Mouse (Mus musculus): ENCODE measurements at regions not wholly inside any gene's neighbourhood (a gene's known extent, or its start where the extent isn't known, plus 50 kb on each side); places are given as distances from the start of the nearest gene placed in this dataset.

DNA sequence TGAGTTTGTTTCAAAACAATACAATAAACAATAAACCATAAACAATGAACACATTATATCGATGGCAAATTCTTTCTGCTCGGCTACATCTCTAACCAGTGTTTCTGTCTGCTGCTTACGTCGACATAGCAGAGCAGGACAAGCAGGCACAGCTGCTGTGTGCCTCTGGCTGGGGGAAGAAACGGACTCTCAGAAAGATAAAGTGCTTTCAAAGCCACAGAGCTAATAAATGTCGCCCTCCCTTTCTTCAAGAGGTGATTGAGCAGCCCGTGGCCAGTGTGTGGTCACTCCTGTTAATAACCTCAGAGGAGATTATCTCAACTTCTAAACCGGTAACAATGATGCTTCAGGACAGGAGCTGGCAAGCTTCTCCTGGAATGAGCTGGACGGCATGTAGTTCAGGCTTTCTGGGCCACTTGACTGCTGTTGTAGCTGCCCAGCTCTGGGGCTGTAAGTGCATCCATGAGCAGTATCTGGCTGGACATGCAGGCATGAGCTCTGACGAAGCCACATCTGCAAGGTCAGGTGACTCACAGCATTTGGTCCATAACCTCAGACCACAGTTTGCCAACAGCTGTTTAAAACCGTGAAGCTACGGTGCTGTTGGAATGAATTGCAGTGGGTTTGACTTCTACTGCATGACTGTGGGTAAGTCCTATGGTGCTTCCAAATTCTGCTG is 55.6 kb downstream of the Evx1 start:
- peak; percentile 48 for DNase-seq

DNA sequence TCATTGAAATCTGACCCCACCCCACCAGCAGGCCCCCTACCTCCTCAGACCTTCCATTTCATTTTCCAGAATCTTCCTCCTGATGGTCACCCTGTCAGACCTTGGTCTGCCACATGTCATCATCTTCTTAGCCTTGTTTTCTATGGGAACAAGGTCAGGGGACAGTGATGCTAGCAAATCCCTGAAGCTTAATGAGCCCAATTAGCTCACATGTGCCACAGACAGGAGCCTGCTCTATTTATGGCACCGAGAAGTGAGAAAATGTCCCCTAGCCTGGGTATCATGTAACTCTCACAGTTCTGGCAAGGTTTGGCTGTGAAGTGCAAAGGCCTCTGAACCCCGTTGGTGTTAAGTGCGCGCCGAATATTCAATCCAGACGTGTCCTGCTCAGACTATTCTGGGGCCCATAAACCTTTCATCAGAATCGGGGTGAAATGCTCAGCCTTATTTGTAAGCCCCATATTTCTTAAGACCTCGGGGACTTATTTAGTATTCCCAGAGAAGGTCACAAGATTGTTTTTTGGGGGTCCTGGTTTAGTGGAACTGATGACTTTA is 57.6 kb downstream of the Evx1 start:
- DNase-seq: no peak

DNA sequence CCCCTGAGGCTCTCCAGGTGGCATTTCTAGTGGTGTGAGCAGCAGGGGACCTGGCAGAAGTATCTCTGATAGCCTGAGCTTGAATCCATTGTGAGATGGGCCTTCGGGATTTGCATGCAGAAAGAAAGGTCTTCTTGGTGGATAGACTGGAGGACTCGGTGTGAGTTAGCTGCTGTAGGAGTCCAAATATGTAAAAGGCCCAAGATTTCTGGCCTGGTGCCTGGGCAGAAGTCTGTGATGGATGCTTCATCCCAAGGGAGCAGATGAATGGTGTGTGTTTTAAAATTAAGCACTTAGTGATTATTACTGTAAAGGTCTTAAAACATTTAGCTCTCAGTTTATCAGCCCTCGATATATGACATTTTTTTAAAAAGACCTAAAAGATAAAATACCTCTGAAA is 65.8 kb downstream of the Evx1 start:
- no peak for DNase-seq

DNA sequence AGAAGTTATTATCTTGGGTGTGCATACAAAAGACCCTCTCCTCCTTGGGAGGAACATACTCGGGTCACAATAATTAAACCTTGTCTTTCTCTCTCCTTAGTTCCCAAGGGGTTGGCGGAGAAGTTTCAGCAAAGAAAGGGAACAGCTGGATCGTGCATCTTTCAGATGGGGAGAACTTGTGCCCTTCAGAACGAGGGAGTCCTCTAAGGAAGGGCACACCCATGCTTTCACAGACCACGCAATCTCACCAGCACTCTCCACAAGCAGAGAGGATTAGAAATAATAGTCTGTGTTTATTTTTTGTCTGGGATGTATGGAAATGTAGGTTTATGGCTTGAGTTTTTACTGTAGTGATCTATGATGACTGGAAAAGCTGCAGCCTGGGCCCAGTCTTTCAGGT is 66.3 kb downstream of the Evx1 start:
- DNase-seq: no peak

DNA sequence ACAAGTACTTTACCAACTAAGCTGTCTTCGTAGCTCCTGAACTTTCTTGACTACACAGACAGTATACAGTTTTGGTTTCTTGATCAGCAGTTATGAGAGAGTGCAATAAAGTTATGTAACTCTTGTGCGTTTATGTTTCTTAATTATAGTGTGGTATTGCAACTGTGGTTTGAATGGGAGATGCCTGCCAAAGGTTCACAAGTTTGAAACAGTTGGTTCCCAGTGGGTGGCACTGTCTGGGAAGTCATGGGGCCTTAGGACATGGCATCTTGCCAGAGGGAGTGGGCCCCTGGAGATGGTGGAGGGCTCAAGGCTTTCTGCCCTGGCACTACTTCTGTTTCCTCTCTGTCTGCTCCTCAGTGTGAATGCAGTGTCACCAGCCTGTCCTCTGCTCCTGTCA is 71.7 kb downstream of the Evx1 start:
- DNase-seq: no peak

DNA sequence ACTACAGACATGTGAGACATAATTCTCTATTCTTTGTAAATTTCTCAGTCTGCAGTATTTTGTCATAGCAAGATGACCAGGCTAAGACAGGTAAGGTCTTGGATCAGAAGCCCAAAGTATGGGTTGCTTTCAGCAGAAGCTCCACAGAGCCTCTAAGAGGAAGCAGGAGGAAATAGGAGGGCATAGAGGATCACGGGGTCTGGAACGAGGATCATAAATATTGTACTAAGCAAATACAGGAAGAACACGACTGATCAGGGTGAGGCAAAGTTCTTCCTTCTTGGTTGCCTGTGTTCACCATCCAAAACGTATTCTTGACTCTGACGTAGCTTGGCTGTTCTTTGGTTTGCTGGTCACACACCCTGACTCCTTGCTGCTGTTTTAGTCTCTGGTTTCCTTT is 88.1 kb downstream of the Evx1 start:
- no peak for DNase-seq

DNA sequence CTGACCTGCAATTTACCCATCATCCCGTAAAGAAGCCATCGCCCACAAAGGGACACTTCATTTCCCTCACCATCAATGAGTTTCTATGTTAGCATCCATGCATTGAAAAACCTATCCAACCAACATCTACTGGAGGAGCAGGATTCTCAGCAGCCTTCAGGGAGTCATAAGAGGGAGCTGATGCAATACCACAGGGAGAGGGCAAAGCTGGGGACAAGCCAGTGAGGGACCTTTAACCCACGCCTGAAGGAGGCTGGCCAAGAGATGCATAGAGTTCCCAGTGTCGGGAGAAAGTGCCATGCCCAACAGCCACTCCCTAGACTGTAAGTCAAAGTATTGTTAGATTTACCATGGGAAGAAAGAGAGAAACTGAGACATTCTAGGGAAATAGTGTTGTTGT is 96.7 kb downstream of the Evx1 start:
- peak; percentile 31 for DNase-seq

DNA sequence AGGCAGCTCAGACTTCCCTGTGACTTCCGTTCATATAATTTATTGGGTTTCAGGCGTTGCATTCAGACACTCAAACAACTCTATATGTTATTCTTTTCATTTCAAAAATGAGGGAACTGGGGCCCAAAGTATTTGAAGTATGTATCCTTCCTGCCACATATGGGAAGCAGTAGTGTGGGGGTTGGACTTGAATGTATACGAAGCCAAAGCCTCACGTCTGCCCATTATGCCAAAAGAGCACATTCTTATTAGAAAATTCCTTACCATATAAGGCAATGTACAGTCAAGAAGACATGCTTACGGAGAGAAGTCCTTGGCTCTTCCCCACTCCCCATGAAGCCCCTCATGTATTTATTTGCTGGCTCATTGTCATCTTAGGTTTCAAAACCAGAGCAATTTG is 97.4 kb downstream of the Evx1 start:
- DNase-seq: no peak

DNA sequence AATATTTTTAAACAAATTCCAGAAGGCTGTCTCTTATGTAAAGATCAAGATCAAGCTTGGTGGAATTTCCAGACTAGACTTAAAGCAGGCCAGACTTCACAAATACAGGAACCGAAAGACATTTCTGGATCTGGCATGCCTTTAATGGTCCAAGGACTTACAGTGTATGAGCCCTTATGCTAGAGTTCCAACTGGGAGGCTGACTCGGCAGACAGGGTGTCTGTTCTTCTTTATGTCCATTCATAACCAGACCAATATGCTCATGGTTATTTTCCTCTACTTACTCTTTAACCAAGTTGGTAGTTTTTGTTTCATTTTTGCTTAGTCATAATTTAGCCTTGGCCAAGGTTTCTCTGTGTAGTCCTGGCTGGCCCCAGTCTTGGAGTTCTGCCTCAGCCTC is 98.0 kb downstream of the Evx1 start:
- no peak for DNase-seq

DNA sequence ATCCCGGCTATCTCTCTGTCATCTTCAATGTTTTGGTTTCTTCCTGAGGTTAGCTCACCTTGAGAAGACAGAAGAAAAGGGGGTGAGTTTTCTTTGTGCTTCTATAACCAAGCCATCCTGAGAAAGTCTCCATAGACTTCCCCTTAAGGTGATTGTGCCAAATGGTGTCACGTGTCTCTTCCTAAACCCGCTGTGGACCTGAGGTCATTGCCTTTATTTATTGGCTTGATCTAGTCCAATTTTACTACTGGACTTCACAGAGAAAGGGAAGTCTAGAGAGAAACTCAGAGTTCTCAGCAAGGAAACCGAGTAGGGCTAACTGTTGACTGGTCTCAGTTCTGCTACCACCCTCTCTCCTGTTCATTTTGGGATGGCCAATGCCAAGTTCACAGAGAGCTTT is 100.3 kb downstream of the Evx1 start:
- DNase-seq: no peak

DNA sequence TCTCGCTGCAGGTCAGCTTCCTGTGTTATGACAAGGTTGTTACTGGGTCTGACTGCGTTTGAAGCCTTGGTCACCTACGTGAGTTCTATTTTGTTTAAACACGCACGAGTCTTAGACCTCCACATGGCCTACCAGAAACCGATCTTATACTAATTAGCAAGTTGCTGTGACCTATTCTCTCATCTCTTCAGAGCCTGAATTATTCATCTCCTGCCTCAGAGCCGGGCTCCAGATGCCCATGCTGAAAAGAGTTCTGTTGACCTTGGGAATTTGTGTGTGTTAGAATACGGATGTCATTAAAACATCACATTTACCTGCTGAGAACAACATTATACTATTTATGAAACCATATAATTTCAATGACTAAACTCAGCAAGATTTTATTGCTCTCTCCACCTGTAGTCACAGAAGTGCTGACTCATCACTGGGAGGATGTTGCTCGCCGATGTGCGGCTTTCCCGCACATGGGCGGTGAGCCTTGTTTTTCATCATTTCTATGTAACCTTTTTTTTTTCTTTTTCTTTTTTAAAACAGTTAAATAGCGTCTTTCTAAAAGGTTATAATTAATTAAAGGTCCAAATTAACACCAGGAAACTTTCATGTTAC is 102.1 kb downstream of the Evx1 start:
- DNase-seq: no peak

DNA sequence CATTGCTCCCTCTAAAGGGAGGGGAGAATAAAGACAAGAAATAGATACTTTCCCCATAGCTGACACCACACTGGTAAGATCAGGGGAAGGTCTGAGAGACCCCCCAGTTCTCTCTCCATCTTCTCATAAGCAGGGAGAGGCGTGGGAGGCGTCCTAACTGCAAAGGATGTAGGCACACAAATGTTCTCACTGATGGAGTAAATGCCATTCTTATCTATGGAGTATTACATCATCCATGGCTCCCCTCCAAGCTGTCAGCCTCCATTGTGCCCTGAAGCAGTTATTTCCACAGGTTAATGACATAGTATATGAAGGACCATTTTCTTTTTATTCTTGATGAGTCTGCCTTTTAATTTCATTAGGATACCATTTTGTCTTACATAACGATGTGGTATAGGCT is 103.2 kb downstream of the Evx1 start:
- peak; percentile 21 for DNase-seq

DNA sequence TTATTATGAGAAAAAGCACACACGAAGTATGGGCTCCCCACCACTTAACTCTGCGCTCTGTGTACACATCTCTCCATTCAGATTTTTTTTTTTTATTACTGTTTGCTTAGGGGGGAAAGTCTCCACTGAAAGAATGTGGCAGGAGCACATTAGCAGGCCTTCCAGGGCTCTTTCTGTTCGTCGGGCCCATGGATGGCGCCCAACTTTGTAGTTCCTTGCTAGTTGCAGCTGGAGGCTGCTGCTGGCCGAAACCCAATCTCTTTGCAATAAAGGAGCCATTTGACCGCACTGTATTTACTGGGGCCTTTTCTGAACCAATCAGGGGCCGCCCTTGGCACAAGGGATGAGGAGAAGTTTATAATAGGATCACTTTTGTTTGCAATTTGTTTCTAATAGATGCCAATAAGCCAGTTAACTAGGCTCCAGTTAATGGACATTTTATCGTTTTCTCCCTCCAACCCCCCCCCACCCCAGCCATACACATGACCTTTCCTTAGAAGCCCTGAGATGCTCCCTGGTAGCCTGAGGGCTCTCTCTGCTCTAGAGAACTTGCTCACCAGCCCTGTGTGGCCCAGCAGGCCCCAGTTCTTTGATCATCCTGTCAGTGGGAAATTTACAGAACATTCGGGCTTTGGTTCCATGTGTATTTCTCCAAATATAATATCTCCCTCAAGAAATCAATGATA is 104.3 kb downstream of the Evx1 start:
- DNase-seq: no peak

DNA sequence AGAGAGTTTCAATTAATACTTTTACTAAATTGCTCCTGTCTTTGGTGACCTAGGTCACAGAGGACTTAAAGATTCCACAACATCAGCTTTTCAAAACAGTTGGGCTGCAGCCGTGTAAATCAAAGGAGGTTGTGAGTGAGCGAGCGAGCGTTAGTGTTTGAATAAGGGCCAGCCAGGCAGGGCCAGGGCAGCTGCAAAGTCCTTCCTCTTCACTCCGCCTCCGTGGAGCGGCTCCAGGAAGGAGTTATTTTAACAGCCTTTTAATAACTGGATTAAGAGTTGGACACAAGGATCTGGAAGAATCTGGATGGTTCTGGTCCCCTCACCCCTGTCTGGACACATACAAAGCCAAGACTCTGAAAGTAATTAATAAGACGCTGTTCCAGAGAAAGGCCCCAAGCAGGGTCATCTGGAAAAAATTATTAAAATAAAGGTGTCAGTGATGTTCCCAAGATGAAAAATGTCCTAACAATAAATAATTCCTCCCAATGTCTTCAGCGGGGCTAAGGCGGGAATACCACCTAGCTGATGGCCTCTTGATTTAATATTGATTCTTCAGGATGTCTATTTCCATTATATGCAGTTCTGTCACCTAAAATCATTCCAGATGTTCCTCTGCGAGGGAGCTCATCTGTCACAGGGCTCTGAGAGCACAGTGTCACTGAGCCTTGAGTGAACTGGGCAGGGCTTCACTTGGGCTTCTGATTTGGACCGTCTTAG is 105.3 kb downstream of the Evx1 start:
- DNase-seq: peak; percentile 35

DNA sequence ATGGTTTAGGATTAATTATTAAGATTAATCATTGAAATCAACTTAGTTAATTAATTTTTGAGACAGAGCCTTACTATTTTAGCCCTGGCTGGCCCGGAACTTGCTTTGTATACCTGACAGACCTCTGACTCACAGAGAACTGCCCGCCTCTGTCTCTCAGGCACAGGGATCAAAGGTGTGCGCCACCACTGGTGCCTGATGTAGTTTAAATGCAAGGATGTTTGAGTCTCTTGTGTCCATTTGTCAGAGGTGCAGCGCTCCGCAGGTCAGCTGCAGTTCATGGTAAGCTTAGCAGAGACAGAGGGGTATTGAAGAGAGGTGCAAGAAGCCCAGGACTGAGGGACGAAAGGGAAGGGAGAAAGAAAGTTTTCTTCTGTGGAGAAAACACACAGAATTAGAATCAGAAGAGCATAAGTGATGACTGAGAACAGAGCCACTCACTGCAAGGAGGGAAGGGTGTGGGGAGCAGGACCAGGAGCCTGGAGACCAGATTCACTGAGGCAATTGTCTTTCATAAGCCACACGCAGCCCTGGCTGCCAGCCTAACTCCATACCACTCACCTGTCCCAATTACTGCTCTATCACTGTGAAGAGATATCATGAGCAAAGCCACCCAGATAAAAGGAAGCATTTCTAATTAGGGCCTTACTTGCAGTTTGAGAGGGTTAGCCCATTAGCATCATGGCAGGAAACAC is 107.1 kb downstream of the Evx1 start:
- DNase-seq: no peak

DNA sequence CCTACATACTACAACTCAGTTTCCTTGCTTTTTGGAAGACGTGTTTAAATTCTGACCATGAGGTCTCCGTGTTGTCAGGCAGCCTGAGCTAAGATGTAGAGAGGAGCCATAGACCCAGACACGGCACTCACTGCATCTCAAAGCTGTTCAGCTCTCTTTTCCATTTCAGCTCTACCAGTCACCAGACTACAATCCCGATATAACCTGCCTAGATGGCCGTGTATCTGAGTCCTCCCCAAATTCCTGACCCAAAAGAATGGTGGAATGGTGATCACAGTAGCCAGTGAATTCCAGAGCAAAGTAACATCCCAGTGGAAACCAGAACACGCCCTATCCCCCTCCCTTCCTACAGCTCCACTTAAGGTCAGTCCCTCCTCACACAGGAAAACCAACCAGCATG is 108.5 kb downstream of the Evx1 start:
- no peak for DNase-seq

DNA sequence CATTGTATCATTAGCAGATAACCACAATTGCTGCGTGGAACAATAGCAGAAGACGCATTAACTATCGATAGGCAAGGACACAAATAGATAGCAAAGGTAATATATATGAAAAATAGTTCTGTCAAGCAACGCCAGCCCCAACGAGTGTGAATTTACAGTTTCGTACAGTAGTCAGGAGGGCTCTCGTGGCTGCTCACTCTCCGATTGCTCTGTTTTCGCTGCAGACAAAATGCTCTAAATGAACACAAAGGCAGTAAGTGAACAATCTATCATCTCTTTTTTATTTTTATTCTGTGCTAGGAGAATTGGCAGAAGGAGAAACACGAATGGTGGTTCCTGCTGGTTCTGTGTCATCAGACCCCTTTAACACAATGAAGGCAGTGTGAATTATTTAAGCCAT is 109.4 kb downstream of the Evx1 start:
- DNase-seq: no peak

DNA sequence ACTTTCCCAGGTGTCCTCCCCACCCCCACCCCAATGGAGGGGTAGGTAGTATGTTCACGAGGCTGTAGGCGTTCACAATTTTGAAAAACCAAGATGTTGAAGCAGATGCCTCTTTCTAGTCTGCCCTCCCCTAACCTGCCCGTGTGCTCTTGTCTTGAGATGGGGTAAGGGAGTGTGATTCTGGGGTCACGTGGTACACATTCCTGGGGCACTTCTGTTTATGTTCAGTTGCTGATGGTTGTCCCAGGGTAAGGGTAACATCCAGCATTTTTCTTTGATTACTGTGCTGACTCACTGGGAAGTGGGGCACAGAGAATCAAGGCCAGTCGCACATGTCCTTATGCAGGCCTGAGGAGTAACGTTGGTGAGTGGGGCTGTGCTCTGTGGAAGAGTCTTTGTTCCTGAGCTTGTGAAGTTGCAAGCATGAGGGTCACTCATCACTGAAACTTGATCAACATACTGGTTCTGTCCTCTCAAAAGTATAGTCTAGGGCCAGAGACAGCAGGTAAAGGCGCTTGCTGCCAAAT is 110.3 kb downstream of the Evx1 start:
- DNase-seq: peak; percentile 45

DNA sequence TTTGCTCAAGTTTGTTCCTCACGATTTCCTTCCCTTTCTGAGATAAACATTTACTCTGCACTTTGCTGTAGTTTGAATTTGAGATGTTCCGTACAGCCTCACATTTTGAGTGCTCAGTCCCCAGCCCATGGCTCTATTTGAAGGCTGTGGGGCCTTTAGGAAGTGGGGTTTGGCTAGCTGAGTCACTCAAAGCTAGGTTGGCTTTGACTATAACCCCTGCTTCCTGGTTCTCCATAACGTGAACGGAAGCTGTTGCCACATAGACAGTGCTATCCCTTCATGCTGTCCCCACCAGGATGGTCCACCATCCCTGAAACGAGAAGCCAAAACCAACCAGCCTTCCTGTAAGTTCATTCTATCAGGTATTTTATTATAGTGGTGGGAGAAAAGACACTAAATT is 111.1 kb downstream of the Evx1 start:
- no peak for DNase-seq

DNA sequence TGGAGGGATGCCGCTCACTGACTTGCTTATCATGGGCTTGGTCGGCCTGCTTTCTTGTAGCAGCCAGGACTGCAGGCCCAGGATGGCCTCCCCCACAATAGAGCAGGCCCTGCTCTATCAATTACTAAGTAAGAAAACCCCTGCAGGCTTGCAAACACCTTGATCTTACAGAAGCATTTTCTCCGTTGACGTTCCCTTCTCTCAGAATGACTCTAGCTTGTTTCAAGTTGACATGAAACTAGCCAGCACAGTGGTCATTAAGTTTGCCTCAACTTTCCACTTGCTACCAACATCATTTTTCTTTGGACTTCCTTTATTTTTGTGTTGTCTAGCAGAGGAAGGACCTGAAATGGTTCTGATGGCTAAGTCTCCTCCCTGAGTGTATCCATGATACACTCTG is 111.8 kb downstream of the Evx1 start:
- no peak for DNase-seq

DNA sequence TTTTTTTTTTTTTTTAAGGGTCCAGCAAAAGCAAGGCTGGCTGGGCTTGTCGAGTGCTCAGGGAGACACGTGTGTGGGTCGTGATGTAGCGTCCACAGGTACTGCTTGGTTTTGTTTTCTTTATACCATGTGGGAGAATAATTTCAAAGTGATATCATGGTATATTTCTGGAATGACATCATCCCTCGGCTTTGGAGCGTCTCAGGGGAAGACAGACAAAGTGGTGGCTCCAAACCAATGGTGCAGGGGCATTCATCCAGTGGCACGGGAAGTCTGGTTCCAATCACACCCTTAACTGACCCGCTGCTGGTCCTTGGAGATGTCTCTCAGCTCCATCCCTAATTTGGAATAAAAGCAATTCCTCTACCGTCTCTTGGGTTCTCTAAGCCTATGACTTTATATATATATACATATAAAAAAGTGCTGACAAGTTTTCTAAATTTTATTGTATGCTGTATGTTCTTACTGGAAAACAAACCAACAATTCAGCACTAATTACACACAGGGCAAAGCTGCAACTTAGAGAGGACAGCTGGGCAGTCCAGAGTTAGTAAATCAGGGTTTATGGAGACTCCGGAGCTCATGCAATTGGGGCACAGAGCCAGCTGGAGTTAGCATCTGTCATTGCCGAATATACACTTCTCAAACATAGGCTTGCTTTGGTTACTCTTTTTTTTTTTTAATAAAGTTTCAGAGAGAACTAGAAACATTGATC is 115.3 kb downstream of the Evx1 start:
- no peak for DNase-seq

Data from adrenal gland, adult 2 months (tissue).